In genomic region chr9:56995198-56996027, GRCm38 (mm10) we compare ENCODE assay signal across 8 mouse cellular contexts. TPM values are rescaled to one million over a fixed set of nuclear protein-coding genes. Genes with fewer than 3 reads are reported as not detected.
DNase-seq lines count a peak whose midpoint lies in the region; ATAC-seq and TF ChIP-seq lines count a peak whose summit lies in the region.

No protein-coding gene starts in this region.

- peak overlapping the region; percentile 89 for H3K4me2 ChIP-seq in CH12.LX (ENCODE audit: insufficient read depth, low read depth, poor library complexity, severe bottlenecking)
- H3K4me2 ChIP-seq in heart, embryonic 13.5 days = peak overlapping the region; percentile 74
- H3K4me2 ChIP-seq in kidney, postnatal 0 days (ENCODE audit: low read length) = peak overlapping the region; percentile 63
- H3K4me2 ChIP-seq in neural tube, embryonic 15.5 days = peak overlapping the region; percentile 67

- peaks cover 3 to 9% of the 10 kb centered on the region in 2 experiments; a peak in 3 of 4 replicates for H3K4me1 ChIP-seq in CH12.LX (ENCODE audit: control insufficient read depth in 1 of 2, insufficient read depth in 2 of 2)
- peaks cover 21% of the 10 kb centered on the region for H3K4me1 ChIP-seq in heart, embryonic 13.5 days
- no peaks in the 10 kb centered on the region for H3K4me1 ChIP-seq in kidney, postnatal 0 days (replicated peaks; ENCODE audit: insufficient read depth, low read length)
- H3K4me1 ChIP-seq in neural tube, embryonic 15.5 days = peaks cover 19% of the 10 kb centered on the region

- no peak for TF ChIP-seq EP300 in CH12.LX (IDR thresholded peaks at IDR 0.05; ENCODE audit: low read length)

- peak overlapping the region; percentile 91 for H3K9ac ChIP-seq in CH12.LX (ENCODE audit: insufficient read depth, low read depth)
- H3K9ac ChIP-seq in heart, embryonic 13.5 days = peak overlapping the region; percentile 97
- H3K9ac ChIP-seq in kidney, postnatal 0 days (ENCODE audit: low read depth, low read length) = peak overlapping the region; percentile 98
- peak overlapping the region; percentile 75 for H3K9ac ChIP-seq in neural tube, embryonic 15.5 days (replicated peaks)

- peak; percentile 67 for ATAC-seq in erythroblast, adult 5-6 weeks (replicated peaks; ENCODE audit: low FRiP score, poor library complexity, severe bottlenecking)
- ATAC-seq in heart, embryonic 13.5 days (ENCODE audit: extremely low read depth, insufficient number of reproducible peaks, low FRiP score, low TSS enrichment) = peak; percentile 48; the same call in 1 of the 2 replicates
- ATAC-seq in kidney, postnatal 0 days (replicated peaks; ENCODE audit: low FRiP score, low read depth) = peak; percentile 81
- ATAC-seq in neural tube, embryonic 15.5 days (ENCODE audit: low FRiP score) = peak; percentile 69

- H3K36me3 ChIP-seq in CH12.LX (replicated peaks in 1 of 2; ENCODE audit: control insufficient read depth in 1 of 2, insufficient read depth in 1 of 2, low read length in 1 of 2) = peaks cover 0 to 5% of the 10 kb centered on the region in 2 experiments
- 0 out of 2 replicates have a peak, but pooled peaks cover 7% of the 10 kb centered on the region for H3K36me3 ChIP-seq in heart, embryonic 13.5 days
- H3K36me3 ChIP-seq in kidney, postnatal 0 days (ENCODE audit: insufficient read depth, low read length) = no peaks in the 10 kb centered on the region
- no peaks in the 10 kb centered on the region for H3K36me3 ChIP-seq in neural tube, embryonic 15.5 days

- no peaks in the 10 kb centered on the region for H3K9me3 ChIP-seq in CH12.LX (replicated peaks; ENCODE audit: low read length)
- no peaks in the 10 kb centered on the region for H3K9me3 ChIP-seq in heart, embryonic 13.5 days
- no peaks in the 10 kb centered on the region for H3K9me3 ChIP-seq in kidney, postnatal 0 days (replicated peaks; ENCODE audit: low read length)
- no peaks in the 10 kb centered on the region for H3K9me3 ChIP-seq in neural tube, embryonic 15.5 days (replicated peaks)

- TF ChIP-seq CTCF in CH12.LX (conservative IDR thresholded peaks at IDR 0.05 in 1 of 2, IDR thresholded peaks at IDR 0.05 in 1 of 2; ENCODE audit: low read depth in 2 of 2, low read length in 2 of 2) = no peak
- no peak for TF ChIP-seq CTCF in brain, embryonic 14.5 days (IDR thresholded peaks at IDR 0.05; ENCODE audit: borderline replicate concordance, extremely low read depth, insufficient read depth, insufficient read length)
- no peak for TF ChIP-seq CTCF in kidney, postnatal 0 days (IDR thresholded peaks at IDR 0.05; ENCODE audit: low read depth)

- H3K4me3 ChIP-seq in CH12.LX (replicated peaks in 1 of 3; ENCODE audit: low read depth in 2 of 3, low read length in 2 of 3, poor library complexity in 1 of 3) = peak overlapping the region; percentile 84 to 93 (median 85)
- H3K4me3 ChIP-seq in heart, embryonic 13.5 days = peak overlapping the region; percentile 77
- H3K4me3 ChIP-seq in kidney, postnatal 0 days (replicated peaks; ENCODE audit: low read depth, low read length) = peak overlapping the region; percentile 93
- H3K4me3 ChIP-seq in neural tube, embryonic 15.5 days (replicated peaks) = peak overlapping the region; percentile 82

- no peak for TF ChIP-seq RAD21 in CH12.LX (IDR thresholded peaks at IDR 0.05; ENCODE audit: low read depth, low read length)

- H3K79me2 ChIP-seq in CH12.LX (replicated peaks; ENCODE audit: control insufficient read depth, extremely low read depth, insufficient read depth, poor library complexity, severe bottlenecking) = peaks cover 25% of the 10 kb centered on the region

- peak; percentile 39 for DNase-seq in CH12.LX (ENCODE audit: extremely low read depth)
- peak; percentile 71 for DNase-seq in brain, embryonic 14.5 days (ENCODE audit: low read depth)
- DNase-seq in kidney, postnatal 0 days (ENCODE audit: low spot score) = peak; percentile 76
- peak; percentile 59 to 65 for DNase-seq in lung, adult 18-20 months
- peak; percentile 6 to 32 for DNase-seq in thymus, postnatal 10 days (ENCODE audit: low spot score in 2 of 2)

- WGBS in heart, embryonic 13.5 days = under 1% methylated on average over 80 of the region's 80 CpGs
- WGBS in kidney, postnatal 0 days = under 1% methylated on average over 73 of the region's 80 CpGs
- WGBS in neural tube, embryonic 15.5 days = under 1% methylated on average over 51 of the region's 80 CpGs

- in situ Hi-C loops in CH12.LX (cut with MboI; ENCODE audit: low pct_ligation_motif_present, low pct_unique_long_range_greater_than_20kb, low sequenced_read_pairs) = no loop called here

- dilution Hi-C loops in CH12.LX (cut with MboI; ENCODE audit: extremely low pct_ligation_motif_present, extremely low pct_unique_long_range_greater_than_20kb, low sequenced_read_pairs) = no loop called here

- H3K27ac ChIP-seq in CH12.LX (ENCODE audit: insufficient read depth, low read depth) = peak overlapping the region; percentile 66
- peak overlapping the region; percentile 97 for H3K27ac ChIP-seq in heart, embryonic 13.5 days (replicated peaks)
- peak overlapping the region; percentile 99 for H3K27ac ChIP-seq in kidney, postnatal 0 days
- peak overlapping the region; percentile 92 for H3K27ac ChIP-seq in neural tube, embryonic 15.5 days (replicated peaks)

- TF ChIP-seq POLR2A in CH12.LX (IDR thresholded peaks at IDR 0.05; ENCODE audit: low read depth, low read length) = no peak
- TF ChIP-seq POLR2A in brain, embryonic 14.5 days (IDR thresholded peaks at IDR 0.05; ENCODE audit: borderline replicate concordance, extremely low read depth, insufficient read depth, insufficient read length, poor library complexity, severe bottlenecking) = peak; percentile 26; the same call in 1 of the 2 replicates

- H3K27me3 ChIP-seq in CH12.LX (replicated peaks) = no peaks in the 10 kb centered on the region
- H3K27me3 ChIP-seq in heart, embryonic 13.5 days (replicated peaks) = no peaks in the 10 kb centered on the region
- no peaks in the 10 kb centered on the region for H3K27me3 ChIP-seq in kidney, postnatal 0 days (ENCODE audit: insufficient read depth, low read length)
- no peaks in the 10 kb centered on the region for H3K27me3 ChIP-seq in neural tube, embryonic 15.5 days (replicated peaks)

TF ChIP-seq in CH12.LX, 34 proteins besides CTCF, POLR2A, EP300 and RAD21:
- TF ChIP-seq ZMIZ1 (IDR thresholded peaks at IDR 0.05; ENCODE audit: low read depth, low read length) = peak; percentile 6; the same call in 1 of the 2 replicates
- peak; percentile 97 for TF ChIP-seq UBTF (IDR thresholded peaks at IDR 0.05; ENCODE audit: low read depth, low read length)
- peak; percentile 90; the same call in 1 of the 2 replicates for TF ChIP-seq CHD1 (IDR thresholded peaks at IDR 0.05; ENCODE audit: low read depth, low read length)
- TF ChIP-seq E2F4 (IDR thresholded peaks at IDR 0.05; ENCODE audit: insufficient replicate concordance, low read depth, low read length) = no peak
- 0 out of 2 replicates have a peak, but pooled peaks have one; percentile 6 for TF ChIP-seq ZNF384 (IDR thresholded peaks at IDR 0.05; ENCODE audit: low read depth, low read length)
- TF ChIP-seq MAFK (IDR thresholded peaks at IDR 0.05; ENCODE audit: insufficient replicate concordance, low read length) = no peak
- TF ChIP-seq ELF1 (IDR thresholded peaks at IDR 0.05; ENCODE audit: low read depth, low read length) = 0 out of 2 replicates have a peak, but pooled peaks have one; percentile 38
- peak; percentile 13; the same call in 1 of the 2 replicates for TF ChIP-seq NELFE (IDR thresholded peaks at IDR 0.05; ENCODE audit: low read depth, low read length)
- TF ChIP-seq MXI1 (IDR thresholded peaks at IDR 0.05; ENCODE audit: low read depth, low read length) = peak; percentile 54; the same call in 1 of the 2 replicates

RNA-seq across cellular contexts. Expression of gene Ptpn9, which starts 0.7 kb away (rescaled TPM):
- 10.4 and 11.3 TPM in 2 replicates for total RNA-seq in CH12.LX (2012; rRNA removed)
- 10.4 and 10.9 TPM in 2 replicates for total RNA-seq in CH12.LX (2014; rRNA removed)
- polyA plus RNA-seq in CH12.LX (2012; ENCODE audit: insufficient read length, low read depth) = 17.7 and 21.3 TPM in 2 replicates
- polyA plus RNA-seq in brain, embryonic 14.5 days (2012; rRNA removed) = 43.9 and 47.6 TPM in 2 replicates
- 5.0 and 8.6 TPM in 2 replicates for total RNA-seq in erythroblast, adult 5-6 weeks (2015; ENCODE audit: low replicate concordance)
- total RNA-seq in erythroblast, adult 5-6 weeks (2017; ENCODE audit: low replicate concordance) = 2.4 and 3.1 TPM in 2 replicates
- polyA plus RNA-seq in heart, embryonic 13.5 days (2015; fragmentation: Nextera tagmentation; extraction: Ambion mirVana) = 13.8 and 14.8 TPM in 2 replicates
- 23.6 and 27.5 TPM in 2 replicates for polyA plus RNA-seq in kidney, postnatal 0 days (2015; fragmentation: Nextera tagmentation; extraction: Ambion mirVana)
- 23.8 and 24.9 TPM in 2 replicates for polyA plus RNA-seq in neural tube, embryonic 15.5 days (2015; fragmentation: Nextera tagmentation; extraction: Ambion mirVana)

RNA-seq across cellular contexts. Expression of gene Snupn, which starts 44.7 kb away (rescaled TPM):
- total RNA-seq in CH12.LX (2012; rRNA removed) (21.2 and 22.3 TPM in 2 replicates), CH12.LX (2014; rRNA removed) (25.1 and 27.3 TPM in 2 replicates)
- polyA plus RNA-seq in CH12.LX (2012; ENCODE audit: insufficient read length, low read depth) = 18.3 and 21.8 TPM in 2 replicates
- 15.2 and 17.6 TPM in 2 replicates for polyA plus RNA-seq in brain, embryonic 14.5 days (2012; rRNA removed)
- total RNA-seq in erythroblast, adult 5-6 weeks (2015; ENCODE audit: low replicate concordance) = 4.0 and 7.3 TPM in 2 replicates
- total RNA-seq in erythroblast, adult 5-6 weeks (2017; ENCODE audit: low replicate concordance) = 1.6 and 2.1 TPM in 2 replicates
- polyA plus RNA-seq in heart, embryonic 13.5 days (2015; fragmentation: Nextera tagmentation; extraction: Ambion mirVana) = 17.4 and 17.8 TPM in 2 replicates
- polyA plus RNA-seq in kidney, postnatal 0 days (2015; fragmentation: Nextera tagmentation; extraction: Ambion mirVana) = 19.3 and 20.6 TPM in 2 replicates
- polyA plus RNA-seq in neural tube, embryonic 15.5 days (2015; fragmentation: Nextera tagmentation; extraction: Ambion mirVana) = 28.3 and 29.6 TPM in 2 replicates

RNA-seq across cellular contexts. Expression of gene Imp3, which starts 58.1 kb away (rescaled TPM):
- total RNA-seq in CH12.LX (2012; rRNA removed) = 196 and 197 TPM in 2 replicates
- 134 and 165 TPM in 2 replicates for total RNA-seq in CH12.LX (2014; rRNA removed)
- 134 and 154 TPM in 2 replicates for polyA plus RNA-seq in CH12.LX (2012; ENCODE audit: insufficient read length, low read depth)
- 134 and 190 TPM in 2 replicates for polyA plus RNA-seq in brain, embryonic 14.5 days (2012; rRNA removed)
- 18.4 and 45.7 TPM in 2 replicates for total RNA-seq in erythroblast, adult 5-6 weeks (2015; ENCODE audit: low replicate concordance)
- 15.3 and 20.1 TPM in 2 replicates for total RNA-seq in erythroblast, adult 5-6 weeks (2017; ENCODE audit: low replicate concordance)
- polyA plus RNA-seq in heart, embryonic 13.5 days (2015; fragmentation: Nextera tagmentation; extraction: Ambion mirVana) = 61.8 and 63.2 TPM in 2 replicates
- polyA plus RNA-seq in kidney, postnatal 0 days (2015; fragmentation: Nextera tagmentation; extraction: Ambion mirVana) = 112 and 123 TPM in 2 replicates
- 73.7 and 77.5 TPM in 2 replicates for polyA plus RNA-seq in neural tube, embryonic 15.5 days (2015; fragmentation: Nextera tagmentation; extraction: Ambion mirVana)

Comparison
In these comparisons a context has a peak if more than half of its experiments do, and no peak if none do; other contexts are left out.
1. Peak in every context shown above with its lines: DNase-seq, ATAC-seq, H3K4me3 ChIP-seq and H3K27ac ChIP-seq.
2. DNase-seq: peak in every context shown above with its lines; median percentile 76 in kidney, postnatal 0 days; 71 in brain, embryonic 14.5 days; 62 in lung, adult 18-20 months; 39 in CH12.LX; 19 in thymus, postnatal 10 days.